Mouse (Mus musculus) spleen, adult 2 months (tissue): ENCODE results near the gene Msi1. TPM values are rescaled to one million over a fixed set of nuclear protein-coding genes. Genes with fewer than 3 reads are reported as not detected.

ENCODE experiments used
- DNase-seq, 2 experiments: peaks; one replicate each; pipeline versions ENCODE4 v3.0.0 to v3.0.0-alpha.2; 2012 to 2021; ENCODE audit warnings: low spot score in 2 of 2, low read depth in 1 of 2
- H3K27ac ChIP-seq: fragments of 200-500 bp; 2 replicates; pipeline ENCODE4 v1.5.1; 2012; ENCODE audit warnings: low read length, inconsistent platforms; ENCODE audit not compliant: insufficient read depth
- H3K27me3 ChIP-seq: fragments of 200-500 bp; 2 replicates; pipeline ENCODE4 v1.6.1; 2012; ENCODE audit warnings: mild to moderate bottlenecking, moderate library complexity, low read length, inconsistent platforms; ENCODE audit not compliant: control insufficient read depth, insufficient read depth
- H3K36me3 ChIP-seq: fragments of 200-500 bp; 2 replicates; pipeline ENCODE4 v1.6.1; 2012; ENCODE audit warnings: mild to moderate bottlenecking, low read length, inconsistent platforms; ENCODE audit not compliant: control insufficient read depth, insufficient read depth
- H3K4me1 ChIP-seq: fragments of 200-500 bp; 2 replicates; pipeline ENCODE4 v1.6.1; 2011; ENCODE audit warnings: inconsistent platforms; ENCODE audit not compliant: control insufficient read depth, insufficient read depth, insufficient read length
- H3K4me3 ChIP-seq: fragments of 200-500 bp; 2 replicates; pipeline ENCODE4 v1.5.1; 2011; ENCODE audit warnings: mild to moderate bottlenecking, inconsistent platforms; ENCODE audit not compliant: insufficient read depth, insufficient read length; ENCODE audit errors: extremely low read depth
- CTCF ChIP-seq: fragments of 200-500 bp; IDR thresholded peaks from 2 replicates; pipeline ENCODE4 v1.5.1; 2011; ENCODE audit warnings: mild to moderate bottlenecking, inconsistent platforms; ENCODE audit not compliant: insufficient read depth, insufficient read length, insufficient replicate concordance; ENCODE audit errors: extremely low read depth
- POLR2A ChIP-seq: fragments of 200-500 bp; IDR thresholded peaks from 2 replicates; pipeline ENCODE4 v1.6.1; 2011; ENCODE audit warnings: low read depth, low read length, inconsistent platforms
- WGBS: fragments of 180-500 bp; shearing (Covaris S2); methylation state at CpG from one replicate; pipeline ENCODE4 v1.1.7; 2018; 5-methylcytosine and 5-hydroxymethylcytosine counted together
- polyA plus RNA-seq: library from polyadenylated mRNA; depleted of rRNA; stranded (reverse); fragments of >200 nt; gene quantifications from 2 replicates; pipeline ENCODE4 v1.2.3, GENCODE M21; 2012

Msi1 gene
- polyA plus RNA-seq, 1 experiment: 0.47 TPM

DNA sequence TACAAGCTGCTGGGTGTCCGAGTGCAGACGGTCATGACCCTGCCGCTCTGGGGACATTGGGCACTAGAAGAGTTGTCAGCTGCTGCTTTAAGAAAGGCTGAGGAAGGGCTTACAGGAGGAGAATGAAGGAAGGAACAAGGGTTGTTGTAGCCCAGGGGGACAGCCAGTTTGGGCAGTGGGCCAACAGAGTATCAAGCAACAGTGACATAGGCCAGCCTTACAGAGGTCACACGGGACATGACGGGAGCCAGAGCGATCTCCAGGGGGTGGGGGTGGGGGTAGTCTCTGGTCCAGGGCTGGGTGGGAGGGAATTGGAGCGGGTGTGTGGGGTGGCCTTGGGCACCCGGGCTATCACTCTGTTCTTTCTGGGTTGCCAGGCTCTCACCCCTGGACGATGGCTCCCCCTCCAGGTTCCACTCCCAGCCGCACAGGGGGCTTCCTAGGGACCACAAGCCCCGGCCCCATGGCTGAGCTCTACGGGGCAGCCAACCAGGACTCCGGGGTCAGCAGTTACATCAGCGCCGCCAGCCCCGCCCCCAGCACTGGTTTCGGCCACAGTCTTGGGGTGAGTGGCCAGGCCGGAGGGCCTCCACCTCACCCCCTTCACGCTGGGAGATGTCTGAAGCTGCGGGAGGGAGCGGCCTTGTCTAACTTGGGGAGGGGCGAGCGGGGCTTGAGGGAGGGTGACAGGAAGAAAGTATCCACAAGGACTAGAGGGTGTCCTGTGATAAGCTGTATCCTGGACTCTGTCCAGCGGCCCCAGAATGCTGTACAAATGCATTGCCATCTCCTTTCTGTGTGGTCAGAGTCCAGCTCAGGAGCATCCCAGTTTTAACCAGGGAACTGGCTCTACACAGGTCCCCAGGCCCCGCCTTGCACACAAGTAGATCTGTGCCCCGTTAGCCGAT is 21.3 kb downstream of the Msi1 start:
- Histone ChIP-seq H3K4me3 (no peak overlapping the region), H3K27me3 (0 out of 2 replicates have a peak, but pooled peaks cover 2% of the 10 kb centered on the region), H3K36me3 (no peaks in the 10 kb centered on the region), H3K27ac (no peak overlapping the region), H3K4me1 (no peaks in the 10 kb centered on the region)
- no peak for DNase-seq
- WGBS: 90% methylated on average over 27 of the region's 27 CpGs
- TF ChIP-seq POLR2A (no peak), CTCF (no peak)

GRCm38 (mm10) chr5:115454422-115455090 is 25.2 kb downstream of the Msi1 start:
- Histone ChIP-seq H3K27me3 (0 out of 2 replicates have a peak, but pooled peaks cover 2% of the 10 kb centered on the region), H3K36me3 (no peaks in the 10 kb centered on the region), H3K4me3 (no peak overlapping the region), H3K4me1 (no peaks in the 10 kb centered on the region), H3K27ac (no peak overlapping the region)
- no peak for DNase-seq
- TF ChIP-seq CTCF (no peak), POLR2A (no peak)
- 86% methylated on average over 12 of the region's 12 CpGs for WGBS

GRCm38 (mm10) chr5:115455838-115456237 is 26.4 kb downstream of the Msi1 start:
- Histone ChIP-seq H3K27me3 (0 out of 2 replicates have a peak, but pooled peaks cover 2% of the 10 kb centered on the region), H3K4me3 (no peak overlapping the region), H3K36me3 (no peaks in the 10 kb centered on the region), H3K4me1 (no peaks in the 10 kb centered on the region), H3K27ac (no peak overlapping the region)
- TF ChIP-seq CTCF (no peak), POLR2A (no peak)
- WGBS: 66% methylated on average over 7 of the region's 7 CpGs
- no peak for DNase-seq

GRCm38 (mm10) chr5:115458918-115459317 is 29.5 kb downstream of the Msi1 start:
- H3K4me1 ChIP-seq: no peaks in the 10 kb centered on the region
- no peak for DNase-seq
- 72% methylated on average over 13 of the region's 13 CpGs for WGBS
- no peak overlapping the region for H3K4me3 ChIP-seq
- TF ChIP-seq POLR2A (no peak), CTCF (no peak)
- no peaks in the 10 kb centered on the region for H3K36me3 ChIP-seq
- no peaks in the 10 kb centered on the region for H3K27me3 ChIP-seq
- no peak overlapping the region for H3K27ac ChIP-seq

DNA sequence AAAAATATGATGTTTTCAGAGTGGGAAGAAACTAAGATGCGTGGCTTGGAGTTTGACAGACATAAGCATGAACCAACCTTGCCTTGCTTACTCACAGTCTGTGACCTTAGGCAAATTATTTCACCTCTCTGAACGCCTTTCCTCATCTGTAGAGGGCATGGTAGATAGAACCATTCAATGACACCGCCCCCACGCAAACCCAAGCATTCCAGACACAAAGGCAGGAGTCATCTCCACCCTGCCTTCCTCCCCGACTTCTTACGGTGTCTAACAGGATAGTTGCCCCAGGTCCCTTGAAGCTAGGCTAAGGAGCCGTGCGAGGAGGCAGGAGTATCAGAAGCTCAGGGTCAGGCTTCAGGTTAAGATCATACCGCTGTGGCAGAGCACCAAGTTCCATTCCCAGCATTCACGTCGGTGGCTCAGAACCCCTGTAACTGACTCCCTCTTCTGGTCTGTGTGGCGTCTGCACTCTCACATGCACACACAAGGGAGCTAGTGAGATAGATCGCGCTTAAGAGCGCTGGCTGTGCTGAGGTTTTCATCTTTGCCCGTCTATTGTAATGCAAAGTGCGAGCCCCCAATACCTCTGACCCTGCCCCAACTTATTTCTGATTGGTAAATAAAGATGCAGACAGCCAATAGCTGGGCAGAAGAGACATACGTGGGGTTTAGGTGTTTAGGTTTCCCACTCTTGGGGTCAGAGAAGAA is 35.2 kb downstream of the Msi1 start:
- Histone ChIP-seq H3K36me3 (no peaks in the 10 kb centered on the region), H3K4me1 (no peaks in the 10 kb centered on the region), H3K27me3 (0 out of 2 replicates have a peak, but pooled peaks cover 1% of the 10 kb centered on the region), H3K27ac (no peak overlapping the region), H3K4me3 (no peak overlapping the region)
- DNase-seq: no peak
- 86% methylated on average over 18 of the region's 18 CpGs for WGBS
- TF ChIP-seq POLR2A: no peak
- no peak for TF ChIP-seq CTCF

GRCm38 (mm10) chr5:115465642-115466420 is 36.4 kb downstream of the Msi1 start, which contains the start of gene Pla2g1b:
Gene Pla2g1b (plus strand): TSS chr5:115466262.
- Histone ChIP-seq H3K4me1 (no peaks in the 10 kb centered on the region), H3K27me3 (0 out of 2 replicates have a peak, but pooled peaks cover 1% of the 10 kb centered on the region), H3K36me3 (no peaks in the 10 kb centered on the region), H3K27ac (no peak within 1 kb of the TSS), H3K4me3 (no peak within 1 kb of the TSS)
- WGBS: 41% methylated on average over 9 of the region's 9 CpGs
- TF ChIP-seq POLR2A (no peak), CTCF (no peak; the same call in 1 of the 2 replicates)
- no peak for DNase-seq
